Mouse (Mus musculus) monocyte, adult 2 months (primary cell): Measurements from ENCODE around the gene Zglp1.

Experiments used
- DNase-seq, 2 experiments: peaks; one replicate each; pipeline ENCODE4 v3.0.0; 2022; ENCODE audit warnings: low spot score in 2 of 2, low read depth in 1 of 2

Gene Zglp1

DNA sequence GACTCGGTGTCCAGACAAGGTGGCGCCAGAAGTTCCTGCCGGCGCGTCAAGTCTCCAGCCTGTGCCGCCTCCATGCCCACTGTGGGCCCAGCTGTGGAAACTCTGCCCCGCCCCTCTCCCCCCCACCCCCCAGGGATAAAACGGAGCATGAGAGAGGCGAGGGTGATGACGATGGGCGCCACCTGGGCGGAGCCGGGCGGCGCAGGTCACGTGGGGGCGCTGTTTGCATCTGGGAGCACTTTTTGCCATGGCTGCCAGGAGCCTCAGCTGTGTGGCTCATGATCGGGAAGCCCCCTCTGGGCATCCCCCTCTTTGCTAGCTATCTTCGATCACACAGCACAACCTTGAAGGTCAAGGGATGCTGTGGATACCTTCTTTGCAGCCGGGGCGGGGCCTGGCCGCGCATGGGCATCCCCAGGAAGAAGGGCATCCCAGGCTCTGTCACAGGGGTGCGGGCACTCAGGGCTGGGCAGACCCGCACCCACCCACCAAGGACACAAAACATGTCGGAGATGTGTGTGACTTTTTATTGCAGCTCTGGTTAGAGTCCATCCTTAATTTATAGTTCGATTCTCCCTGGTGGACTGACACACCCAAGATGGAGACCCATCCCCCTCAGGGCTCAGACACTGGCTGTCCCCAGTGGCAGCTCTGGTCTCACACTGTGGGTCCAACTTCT, at the start of gene Zglp1:
Gene Zglp1 (minus strand): TSS at position 88 of the 679 bp plus-strand sequence.
- no peak for DNase-seq

DNA sequence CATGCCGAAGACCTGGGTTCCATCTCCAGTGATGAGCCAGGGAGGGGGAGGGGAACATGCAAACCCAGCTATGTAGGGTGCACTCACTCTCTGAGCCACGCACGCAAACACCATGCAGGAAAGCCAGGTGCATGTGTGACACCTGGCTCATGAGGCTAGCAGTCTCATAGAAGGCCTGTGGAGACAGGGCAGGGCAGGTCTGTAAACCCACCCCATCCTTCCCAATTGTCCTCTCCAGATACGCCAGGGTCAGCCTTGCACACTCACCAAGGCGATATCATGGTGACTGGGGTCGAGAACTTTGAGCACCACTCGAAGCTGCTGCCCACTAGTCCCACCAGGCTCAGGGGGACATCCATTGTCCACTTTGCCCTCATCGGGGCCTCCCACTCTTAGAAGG, 48.2 kb upstream of the Zglp1 start:
- DNase-seq: no peak

DNA sequence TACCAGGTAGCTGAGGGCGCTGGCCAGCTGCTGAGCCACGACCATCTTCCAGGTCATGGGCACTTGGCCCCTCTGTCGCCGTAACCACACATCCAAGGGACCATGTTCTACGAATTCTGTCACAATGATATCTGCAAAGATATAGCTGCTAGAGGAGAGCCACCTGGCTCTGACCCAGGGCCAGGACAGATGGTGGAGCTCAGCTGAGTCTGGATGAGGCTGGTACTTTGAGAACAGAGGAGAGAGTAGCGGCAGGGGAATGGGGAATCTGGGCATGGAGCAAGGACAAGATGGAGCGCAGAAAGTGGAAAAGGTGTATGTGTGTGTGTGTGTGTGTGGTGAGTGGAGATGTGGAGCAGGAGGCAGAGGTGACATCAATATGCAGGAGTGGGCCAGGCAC, 47.3 kb upstream of the Zglp1 start:
- DNase-seq: no peak

DNA sequence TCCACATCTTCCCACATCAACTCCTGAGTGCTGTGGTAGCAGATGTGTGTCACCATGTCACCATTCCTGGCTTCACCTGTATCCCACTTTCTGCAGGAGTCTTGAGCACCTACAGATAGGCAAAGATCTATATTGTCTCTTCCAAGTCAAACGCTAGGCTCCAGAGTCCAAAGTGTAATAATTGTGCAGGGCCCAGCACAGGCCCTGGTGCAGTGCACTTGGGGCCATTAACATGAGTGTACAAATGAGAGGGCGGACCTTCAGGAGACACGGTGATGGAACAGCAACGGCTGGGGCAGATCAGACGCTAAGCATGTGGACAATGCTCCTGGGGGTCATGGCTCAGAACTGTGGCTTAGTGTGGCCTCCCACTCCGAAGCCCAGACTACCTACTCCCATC, 46.9 kb upstream of the Zglp1 start:
- DNase-seq: no peak

DNA sequence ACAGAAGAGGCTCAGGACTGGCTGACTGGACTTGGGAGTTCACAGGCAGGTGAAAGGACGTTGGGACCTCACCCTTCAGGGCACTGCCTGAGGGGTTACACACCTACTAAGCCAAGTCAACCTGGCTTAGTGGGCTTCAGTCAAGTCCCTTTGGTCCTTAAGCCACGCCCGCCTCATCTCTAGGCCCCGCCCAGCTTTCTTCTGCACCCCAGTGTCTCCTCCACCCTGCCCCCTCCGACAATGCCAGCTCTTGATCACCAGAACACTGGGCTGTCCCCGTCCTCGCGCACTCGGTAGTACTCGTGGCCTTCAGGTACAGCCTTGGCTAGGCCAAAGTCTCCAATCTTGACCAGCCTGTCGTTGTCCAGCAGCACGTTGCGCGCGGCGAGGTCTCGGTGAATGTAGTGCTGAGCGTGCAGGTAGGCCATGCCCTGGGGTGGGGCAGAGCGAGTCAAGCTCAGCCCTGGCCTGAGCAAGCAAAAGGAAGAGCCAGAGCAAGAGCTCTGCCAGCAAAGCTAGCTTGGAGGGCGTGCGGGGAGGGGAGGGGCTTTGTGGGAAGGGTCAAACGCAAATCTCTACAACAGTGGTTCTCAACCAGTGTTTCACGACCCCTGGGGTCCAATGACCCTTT, 40.8 kb upstream of the Zglp1 start:
- DNase-seq: no peak

DNA sequence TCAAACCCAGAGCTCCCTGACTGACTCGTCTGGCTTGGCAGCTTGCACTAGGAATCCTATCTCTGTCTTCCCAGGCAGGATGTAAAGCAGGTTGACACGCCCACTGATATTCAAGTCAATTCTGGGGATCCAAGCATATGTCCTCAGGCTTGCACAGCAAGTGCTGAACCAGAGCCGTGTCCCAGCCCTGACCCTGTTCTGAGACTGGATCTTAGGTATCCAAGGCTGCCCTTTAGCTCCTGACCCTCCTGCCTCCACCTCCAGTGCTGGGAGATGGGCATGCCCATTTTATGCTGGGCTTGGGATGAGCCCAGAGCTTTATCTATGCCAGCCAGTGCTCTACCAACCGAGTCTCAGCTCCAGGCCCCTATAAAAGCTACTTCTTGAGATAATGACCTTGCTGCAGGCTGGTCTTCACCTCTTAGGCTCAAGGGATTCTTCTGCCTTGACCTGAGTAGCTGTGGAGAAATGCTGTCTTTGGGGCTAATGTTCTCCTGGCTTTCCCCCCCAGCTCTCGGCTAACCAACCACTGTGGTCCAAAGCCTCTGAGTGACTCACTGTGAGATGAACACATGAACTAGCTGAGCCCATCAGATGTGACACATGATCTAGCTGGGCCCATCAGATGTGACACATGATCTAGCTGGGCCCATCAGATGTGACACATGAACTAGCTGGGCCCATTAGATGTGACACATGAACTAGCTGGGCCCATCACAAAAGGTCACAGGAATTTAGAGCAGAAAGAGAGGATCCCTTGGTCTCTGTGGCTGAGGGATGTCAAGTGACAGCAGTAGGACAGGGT, 39.1 kb upstream of the Zglp1 start:
- no peak for DNase-seq

DNA sequence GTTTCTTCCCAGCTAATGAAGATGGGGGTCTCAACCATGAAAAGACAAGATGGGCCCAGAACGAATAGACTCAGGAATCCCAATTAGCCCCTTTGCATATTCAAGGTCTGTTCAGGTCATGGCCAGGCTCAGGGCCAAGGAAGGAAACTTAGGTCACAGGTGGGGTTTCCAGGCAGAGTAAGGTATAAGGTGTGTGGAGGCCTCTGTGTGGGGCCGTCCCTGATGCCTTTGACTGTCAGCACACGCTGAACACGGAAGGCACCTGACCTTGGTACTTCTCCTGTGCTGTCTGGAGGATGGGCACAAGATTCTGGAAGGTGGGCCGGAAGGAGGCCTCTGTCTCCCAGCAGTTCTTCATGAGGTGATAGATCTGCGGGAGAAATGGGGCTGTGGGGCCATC, 37.9 kb upstream of the Zglp1 start:
- no peak for DNase-seq

DNA sequence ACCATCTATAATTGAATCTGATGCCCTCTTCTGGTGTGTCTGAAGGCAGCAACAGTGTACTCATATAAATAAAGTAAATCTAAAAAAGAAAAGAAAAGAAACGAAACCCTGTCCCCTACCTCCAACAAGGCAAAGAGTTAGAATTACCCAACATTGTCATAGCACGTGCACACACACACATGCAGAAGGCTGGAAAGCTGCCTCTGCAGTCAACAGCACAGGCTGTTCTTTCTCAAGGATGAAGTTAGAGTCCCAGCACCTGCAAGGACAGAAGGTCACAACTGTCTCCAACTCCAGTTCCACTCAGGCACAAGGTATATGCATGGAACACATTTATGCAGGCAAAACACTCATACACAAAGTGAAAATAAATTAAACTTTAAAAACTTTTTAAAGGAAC, 35.2 kb upstream of the Zglp1 start:
- DNase-seq: no peak

DNA sequence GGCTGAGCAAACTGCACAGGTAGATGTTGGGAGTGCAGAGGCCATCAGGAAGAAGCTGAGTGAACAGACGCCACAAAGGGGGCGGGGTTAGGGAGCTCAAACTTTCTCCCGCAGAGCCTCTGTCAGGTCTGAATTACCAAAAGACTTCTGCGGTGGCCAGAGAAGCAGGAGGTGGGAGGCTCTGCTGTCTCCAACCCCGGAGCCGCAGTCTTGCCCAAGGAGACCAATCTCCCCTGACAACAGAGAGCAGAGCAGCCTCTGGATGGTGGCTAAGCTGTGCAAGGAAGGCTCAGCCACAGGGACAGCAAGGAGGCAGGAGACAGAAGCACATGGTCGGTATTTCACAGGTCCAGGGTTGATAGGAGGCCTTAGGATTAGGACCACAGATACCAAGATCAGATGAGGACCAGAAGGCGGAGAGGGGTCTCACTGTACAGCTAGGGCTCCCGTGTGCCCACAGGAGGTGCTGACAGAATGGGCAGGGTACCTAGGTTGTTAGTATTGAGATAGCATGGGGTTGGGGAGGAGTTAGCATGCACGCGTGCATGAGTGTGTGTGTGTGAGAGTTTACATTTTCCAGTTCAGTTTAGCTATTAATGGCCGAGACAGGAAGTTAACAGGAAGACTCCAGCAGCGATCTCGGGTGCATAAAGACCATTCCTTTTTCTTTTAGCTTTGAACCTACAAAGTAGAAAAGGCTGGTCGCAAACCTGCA, 33.7 kb upstream of the Zglp1 start:
- DNase-seq: no peak

DNA sequence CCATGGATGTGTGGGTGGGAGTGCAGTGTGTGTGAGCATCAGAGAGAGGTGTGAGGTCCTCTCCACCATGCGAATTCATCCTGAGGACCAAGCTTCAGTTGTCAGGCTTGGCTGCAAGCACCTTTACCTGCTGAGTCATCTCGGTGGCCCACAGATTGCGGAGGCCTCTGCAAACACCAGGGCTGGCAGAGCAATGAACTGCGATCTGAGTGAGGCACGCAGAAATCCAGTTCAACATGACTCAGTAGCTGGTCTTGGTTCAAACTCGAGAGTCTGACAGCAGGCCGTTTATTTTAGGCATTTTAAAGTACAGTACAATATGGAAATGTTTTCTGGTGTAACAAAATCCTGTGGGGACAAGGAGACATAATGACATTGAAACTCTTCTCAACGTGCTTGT, 30.9 kb upstream of the Zglp1 start:
- no peak for DNase-seq

DNA sequence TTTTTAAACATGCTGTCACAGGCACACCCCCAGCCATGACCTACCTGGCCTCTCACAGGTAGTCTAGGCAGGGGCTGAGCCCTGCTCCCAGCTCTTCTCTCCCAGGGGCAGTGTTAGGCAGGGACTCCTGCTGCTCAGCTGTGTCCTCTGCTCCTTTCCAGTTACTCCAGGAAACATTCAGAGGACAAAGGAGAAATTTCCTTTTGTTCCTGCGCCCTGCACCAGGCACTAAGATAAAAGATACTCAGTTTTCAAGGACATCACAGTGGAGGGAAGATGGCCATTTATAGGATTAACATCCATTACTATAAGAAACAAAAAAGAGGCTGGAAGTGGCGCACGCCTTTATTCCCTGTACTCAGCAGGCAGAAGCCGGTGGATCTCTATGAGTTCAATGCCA, 29.1 kb upstream of the Zglp1 start:
- DNase-seq: no peak

DNA sequence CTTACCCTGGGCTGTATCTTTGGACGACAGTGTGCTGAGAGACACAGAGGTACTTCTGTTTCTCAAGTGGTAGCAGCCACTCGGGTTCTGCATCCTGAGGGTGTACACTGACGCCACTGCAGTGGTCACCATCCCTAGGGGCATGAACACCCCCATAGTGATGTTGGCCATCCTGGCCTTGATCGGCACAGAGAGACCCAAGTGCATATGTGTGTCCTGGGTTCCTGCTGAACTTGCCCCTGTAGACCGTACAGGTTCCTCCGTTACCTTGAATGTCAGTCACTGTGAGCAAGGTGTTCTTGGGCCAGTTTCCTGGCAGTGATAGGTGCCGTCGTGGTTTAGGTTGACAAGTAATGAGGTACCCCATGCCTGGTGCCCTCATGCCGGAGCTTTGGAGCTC, 26.5 kb upstream of the Zglp1 start:
- DNase-seq: no peak

DNA sequence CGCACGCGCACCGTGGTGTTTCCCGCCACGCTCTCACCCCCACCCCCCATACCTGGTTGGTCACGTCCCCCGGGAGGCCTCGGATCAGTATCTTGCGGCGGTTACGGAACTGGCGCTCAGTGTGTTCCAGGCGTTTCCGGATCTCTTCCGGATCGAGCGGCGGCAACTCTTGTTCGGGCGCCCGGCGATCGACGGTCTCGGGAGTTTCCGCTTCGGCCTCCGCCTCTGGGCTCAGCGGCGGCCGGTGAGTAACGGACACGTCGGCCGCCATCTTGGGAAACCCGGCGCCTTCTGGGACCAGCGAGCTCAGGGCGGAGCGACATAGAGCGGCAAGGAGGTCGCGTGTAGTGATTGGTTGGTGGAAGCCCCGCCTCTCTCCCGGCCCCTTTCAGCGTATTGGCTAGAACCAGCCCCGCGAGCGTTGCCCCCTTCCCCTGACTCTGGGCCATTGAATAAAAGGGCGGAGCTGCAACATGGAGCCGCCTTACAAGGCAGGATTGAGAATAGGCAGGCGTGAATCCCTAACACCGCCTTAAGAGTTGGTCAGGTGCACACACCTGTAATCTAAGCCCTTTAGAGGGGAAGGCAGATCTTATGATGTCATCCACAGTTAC, 24.9 kb upstream of the Zglp1 start, which contains the start of the genes Gm38431 and Raver1:
Gene Gm38431 (minus strand): TSS at position 291 of the 614 bp plus-strand sequence.
Gene Raver1 (minus strand): TSS at position 302 of the 614 bp plus-strand sequence.
- DNase-seq: peak; percentile 93

DNA sequence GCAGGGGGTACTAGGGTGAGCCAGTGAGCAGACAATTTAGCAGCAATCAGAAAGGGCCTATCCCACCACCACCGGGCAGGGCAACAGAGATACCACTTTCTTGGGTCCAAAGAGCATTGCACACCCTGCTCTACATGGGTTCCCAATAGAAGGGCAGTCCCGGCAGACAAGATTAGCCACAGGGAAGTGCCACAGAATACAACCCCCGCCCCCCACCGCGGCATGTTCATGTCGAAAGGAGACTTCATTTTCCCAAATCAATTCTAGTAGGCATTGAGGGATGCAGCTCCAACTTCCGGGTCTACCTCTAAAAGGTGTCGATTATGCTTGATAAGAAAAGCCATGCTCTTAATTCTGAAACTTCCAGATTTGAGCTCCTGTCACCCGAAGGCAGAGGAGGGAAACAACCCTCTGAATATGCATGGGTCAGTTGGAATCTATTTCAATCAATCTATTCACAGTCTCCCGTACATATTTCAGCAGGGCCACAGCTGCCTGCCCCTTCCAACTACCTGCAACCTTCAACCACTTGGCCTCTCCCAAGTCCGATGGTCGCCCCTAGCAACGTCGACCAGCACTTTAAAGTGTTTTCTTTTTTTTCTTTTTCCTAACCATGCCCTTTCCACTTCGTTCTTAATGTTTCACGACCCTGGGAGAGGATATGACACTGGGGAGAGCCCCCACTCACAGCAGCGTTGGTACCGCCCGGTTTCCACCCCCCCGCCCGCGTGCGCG, 24.2 kb upstream of the Zglp1 start:
- DNase-seq: no peak

DNA sequence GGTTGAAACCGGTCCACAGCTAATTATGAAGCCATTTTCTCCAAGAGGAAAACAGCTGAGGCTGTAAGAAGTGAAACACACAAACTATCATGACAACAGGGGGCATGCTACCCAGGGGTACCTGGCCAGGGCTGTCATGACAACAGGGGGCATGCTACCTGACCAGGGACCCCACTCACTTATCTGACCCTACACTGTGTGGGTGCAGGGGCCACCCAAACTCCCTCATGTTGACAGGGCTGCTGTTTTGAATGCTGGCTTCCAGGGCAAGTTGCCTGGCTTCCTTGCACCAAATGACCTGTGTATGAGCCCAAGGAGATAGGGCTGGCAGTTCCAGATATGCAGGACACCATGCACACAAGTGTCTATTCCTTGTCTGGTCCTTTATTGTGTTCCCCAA, 23.6 kb upstream of the Zglp1 start:
- no peak for DNase-seq

DNA sequence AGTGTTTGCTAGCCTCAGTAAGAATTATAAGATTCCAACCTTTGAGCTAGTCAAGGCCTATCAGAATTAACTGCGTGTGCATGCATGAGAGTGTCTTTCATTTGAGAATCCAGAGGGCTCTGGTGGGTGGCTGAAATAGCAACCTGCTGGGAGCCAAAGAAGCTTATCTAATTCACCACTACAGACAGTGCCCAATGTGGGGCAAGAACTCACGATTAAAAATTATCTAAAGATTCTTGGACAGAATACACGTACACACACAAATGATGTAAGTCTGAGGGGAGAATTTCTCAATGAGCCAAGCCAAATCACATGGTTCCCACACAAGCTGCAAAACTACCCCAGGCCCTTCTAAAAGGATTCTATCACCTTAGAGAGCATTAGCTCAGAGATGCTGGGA, 16.4 kb upstream of the Zglp1 start:
- DNase-seq: no peak

DNA sequence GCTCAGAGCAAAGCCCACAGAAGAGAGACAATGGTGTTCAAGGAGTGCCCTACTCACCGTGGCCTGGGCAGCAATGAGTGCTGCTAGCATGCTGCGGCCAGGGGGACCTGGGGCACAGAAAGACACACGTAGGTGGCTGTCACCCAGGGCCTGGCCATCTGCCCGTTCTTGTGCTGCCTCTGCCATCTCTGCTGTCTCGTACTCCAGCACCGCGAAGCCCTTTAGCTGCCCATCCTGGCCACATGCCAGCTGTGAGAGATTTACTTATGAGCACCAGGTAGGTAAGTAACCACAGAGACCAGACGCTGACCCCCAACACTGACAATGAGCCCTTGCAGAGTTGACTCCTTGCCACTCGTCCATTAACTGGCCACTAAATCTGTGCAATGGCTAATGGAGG, 14.2 kb upstream of the Zglp1 start:
- DNase-seq: no peak

DNA sequence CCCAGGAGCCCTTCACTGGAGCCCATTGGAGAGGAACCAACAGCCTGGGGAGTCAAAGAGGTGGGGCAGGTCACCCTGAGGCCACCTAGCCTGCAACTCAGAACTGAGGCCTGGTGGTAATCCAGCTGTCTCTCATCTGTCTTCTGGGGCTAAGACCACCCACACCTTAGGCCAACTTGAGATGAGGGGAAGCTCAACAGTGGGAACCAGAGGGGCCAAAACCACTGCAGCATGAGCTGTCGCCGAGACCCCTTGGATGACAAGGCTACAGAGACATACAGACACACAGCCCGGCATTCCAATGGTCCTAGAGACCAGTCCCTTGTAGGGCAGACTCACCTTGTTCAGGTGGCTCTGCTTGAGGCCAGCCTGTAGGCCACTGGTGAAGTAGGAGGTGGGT, 8.7 kb upstream of the Zglp1 start:
- no peak for DNase-seq

DNA sequence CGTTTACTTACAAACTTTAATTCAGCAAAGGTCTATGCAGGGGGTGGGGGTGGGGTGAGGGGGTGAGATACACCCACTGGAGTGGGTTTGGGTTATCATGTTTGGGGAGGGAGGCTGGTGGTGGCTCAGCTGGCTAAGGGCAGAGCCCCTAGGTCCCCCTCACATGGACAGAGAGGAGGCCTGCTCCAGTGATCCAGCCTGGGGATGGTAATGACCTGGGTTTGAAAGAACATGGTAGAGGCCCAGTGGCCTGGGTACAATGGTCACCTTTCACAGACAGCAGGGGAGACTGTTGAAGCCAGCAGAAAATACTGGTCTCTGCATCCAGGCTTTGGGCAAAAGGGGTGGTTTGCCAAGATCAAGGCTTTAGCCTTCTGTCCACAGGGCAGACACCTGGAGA, 7.3 kb upstream of the Zglp1 start:
- DNase-seq: no peak

DNA sequence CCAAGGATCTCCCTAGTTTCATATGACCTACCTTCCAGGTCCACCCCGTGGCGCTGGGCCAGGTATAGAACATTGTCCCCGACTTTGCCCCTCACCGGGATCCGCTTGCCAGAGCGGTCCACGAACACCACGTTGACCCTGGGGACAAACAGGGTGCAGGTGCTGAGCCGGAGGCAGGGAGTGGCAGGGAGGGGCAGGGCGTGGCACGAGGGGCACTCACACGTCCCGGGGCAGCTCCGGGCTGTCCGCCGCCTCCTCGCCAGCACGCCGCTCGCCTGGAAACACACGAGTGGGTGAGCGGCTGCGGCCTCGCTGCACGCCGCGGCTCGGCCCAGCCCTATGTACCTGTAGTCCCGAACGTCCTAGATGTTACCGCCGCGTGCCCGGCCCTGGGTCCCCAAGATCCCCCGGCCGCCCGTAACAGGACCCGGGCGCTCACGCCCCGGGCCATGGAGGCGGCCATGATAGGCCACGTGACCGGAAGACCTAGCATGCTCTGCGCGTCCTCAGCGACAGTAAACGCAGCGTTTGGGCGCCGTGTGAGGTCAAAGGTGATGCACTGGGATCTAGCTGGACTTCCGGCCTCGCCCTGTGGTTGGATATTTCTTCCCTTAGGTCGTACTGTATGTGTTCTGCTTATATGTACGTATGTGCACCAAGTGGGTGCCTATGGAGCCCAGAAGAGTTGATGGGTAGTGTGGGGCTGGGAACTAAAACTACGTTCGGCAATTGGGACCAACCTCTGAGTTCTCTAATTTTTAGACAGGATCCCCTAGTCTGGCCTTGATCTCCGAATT, 6.3 kb upstream of the Zglp1 start, which contains the start of the genes Gm49373 and Fdx1l:
Gene Gm49373 (minus strand): TSS at position 53 of the 797 bp plus-strand sequence.
Gene Fdx1l (minus strand): TSS at position 571 of the 797 bp plus-strand sequence.
- peak; percentile 56 to 77 for DNase-seq
